Mouse (Mus musculus) mesoderm, embryonic 11.5 days (tissue): Measurements from ENCODE around the gene Cyp3a13.
"Not testable (repeated sequence)": the region's sequence is repeated elsewhere in the genome, so short reads cannot be mapped to it uniquely, and the experiment has no call there.

Experiments
- DNase-seq: peaks from one replicate; pipeline ENCODE4 v3.0.0-alpha.2; 2012; ENCODE audit warnings: low read depth, low spot score

Gene Cyp3a13

GRCm38 (mm10) chr5:137921532-137921931 is at the start of gene Cyp3a13:
Gene Cyp3a13, minus strand, starts transcription at chr5:137921619.
- DNase-seq, result no peak

- DNase-seq, result no peak
Measured at GRCm38 (mm10) chr5:137966492-137966891, 45.1 kb upstream of the Cyp3a13 start.

DNA sequence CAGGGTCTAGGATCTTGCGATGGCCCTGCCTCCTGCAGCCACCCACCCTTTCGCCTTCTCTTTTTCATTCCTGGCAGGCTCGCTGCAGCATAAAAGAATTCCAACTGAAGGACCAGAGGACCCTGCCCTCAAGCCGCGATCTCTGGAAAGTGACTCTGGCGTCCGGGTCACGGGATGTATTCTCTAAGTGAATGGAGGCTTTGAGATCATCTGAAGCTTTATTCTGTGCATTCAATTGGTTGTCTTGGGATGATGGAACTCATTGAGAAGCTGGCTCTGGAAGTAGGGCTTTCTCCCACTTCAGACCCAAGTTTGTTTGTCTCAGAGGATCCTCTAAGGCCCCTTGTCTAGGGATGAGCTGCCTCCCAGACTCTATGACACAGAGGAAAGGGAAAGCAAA is 41.5 kb upstream of the Cyp3a13 start, which contains the start of gene Gjc3:
TSS of gene Gjc3 (minus strand) at position 154 of the 400 bp plus-strand sequence.
- no peak for DNase-seq

DNA sequence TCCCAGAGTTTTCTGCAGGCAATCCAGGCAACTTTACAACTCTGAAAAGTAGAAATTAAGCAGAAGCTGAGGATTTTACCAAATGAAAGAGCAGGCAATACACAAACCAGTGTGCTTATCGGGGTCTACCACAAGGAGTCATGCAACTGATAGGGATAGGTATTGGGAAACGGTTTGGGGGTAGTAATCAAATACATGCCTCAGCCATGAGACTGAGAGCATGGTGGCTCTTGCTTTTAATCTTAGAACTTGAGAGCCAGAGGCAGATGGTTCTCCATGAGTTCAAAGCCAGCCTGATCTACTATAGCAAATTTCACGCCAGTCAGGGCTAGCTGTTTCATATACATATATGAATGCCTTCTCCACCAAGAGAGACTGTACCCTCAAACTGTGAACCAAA is 35.0 kb upstream of the Cyp3a13 start:
- no peak for DNase-seq

- no peak for DNase-seq
Measured at GRCm38 (mm10) chr5:137951218-137951617, 29.8 kb upstream of the Cyp3a13 start.

DNA sequence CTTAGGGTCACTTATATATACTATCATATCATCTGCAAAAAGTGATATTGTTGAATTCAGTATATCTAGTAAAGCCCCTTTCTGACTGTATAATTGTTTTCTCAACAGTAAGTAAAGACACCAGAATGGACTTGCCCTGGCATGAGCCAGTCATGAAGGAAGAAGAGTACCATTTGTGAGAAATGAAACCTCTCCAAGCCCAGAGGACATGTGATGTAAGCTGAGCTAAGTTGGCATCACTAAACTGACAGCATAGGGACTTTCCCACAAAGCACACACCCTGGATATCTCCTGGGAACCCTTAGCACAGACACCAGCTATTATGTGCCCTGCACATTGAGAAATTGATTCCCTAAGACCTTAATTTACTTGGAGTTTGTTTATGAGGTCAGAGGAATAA is 25.9 kb upstream of the Cyp3a13 start:
- DNase-seq, result no peak

DNA sequence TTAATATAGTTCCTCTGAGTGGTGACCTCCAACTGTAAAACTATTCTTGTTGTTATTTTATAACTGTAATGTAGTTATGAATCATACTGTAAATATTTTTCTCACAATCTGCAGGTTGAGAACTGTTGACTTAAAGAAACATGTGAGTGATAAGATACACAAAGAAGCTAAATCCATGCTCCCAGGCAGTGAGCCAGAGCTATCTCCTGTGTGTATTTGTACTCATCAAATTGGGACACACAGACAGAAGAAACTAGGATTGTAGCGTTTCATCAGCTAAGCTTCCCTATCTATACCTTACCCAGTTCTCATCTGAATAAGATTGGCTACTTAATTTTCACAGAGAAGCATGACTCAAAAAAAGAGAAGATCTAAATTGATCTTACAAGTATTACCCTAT is 21.7 kb upstream of the Cyp3a13 start:
- DNase-seq, result no peak

GRCm38 (mm10) chr5:137940948-137941347 is 19.5 kb upstream of the Cyp3a13 start:
- DNase-seq, result no peak

DNA sequence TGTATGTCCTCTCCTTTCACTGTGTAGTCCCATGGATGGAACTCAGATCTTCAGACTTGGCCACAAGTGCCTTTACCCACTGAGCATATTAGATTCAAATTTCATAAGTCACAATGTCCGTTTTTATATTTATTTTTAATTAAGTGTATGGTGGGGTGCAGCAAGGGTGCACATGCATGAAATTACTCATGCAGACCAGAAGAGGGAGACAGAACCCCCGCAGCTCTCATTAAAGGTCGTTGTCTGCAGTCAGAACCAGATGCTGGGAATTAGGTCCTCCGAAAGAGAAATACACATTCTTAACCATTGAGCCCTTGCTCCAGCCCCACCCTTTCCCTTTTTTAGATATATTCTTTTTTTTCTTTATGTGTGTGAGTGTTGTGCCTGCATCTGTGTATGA is 15.8 kb upstream of the Cyp3a13 start:
- DNase-seq, result no peak

DNA sequence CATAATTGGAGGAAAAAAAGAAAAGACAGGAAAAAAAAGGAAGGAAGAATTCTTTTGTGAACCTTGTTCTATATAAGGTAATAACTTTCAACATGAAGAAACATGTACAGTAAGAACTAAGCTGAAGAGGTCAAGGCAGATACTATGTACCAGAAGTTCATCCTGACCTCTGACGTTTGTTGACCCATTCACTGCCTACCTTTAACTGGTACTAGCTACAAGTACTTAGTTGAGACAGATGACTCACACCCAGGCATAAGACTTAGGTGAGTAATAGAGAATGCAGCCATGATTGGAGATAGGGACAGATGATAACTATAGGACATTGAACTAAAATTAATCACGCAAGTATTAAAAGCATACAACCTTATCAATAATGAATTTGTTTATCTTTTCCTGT is 15.1 kb upstream of the Cyp3a13 start:
- DNase-seq, result no peak

DNA sequence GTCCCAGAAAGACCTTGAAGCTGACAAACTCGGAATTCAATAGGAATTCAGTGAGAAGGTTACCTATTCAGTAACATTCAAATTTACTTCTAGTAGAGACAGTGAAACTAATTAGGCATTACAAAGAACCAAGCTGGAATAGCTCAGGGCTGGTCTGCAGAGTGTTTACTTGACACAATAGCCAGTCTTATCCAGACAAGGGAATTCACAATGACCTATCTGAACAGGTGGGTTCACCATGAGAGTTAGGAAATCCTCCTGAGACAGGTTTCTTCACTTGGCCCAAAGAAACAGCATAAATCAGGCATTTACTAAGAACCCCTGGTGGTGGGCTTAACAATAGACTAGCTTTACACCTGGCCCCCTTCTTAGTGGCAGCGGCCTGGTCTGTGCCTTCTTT is 12.5 kb upstream of the Cyp3a13 start:
- DNase-seq, result not testable (repeated sequence)

DNA sequence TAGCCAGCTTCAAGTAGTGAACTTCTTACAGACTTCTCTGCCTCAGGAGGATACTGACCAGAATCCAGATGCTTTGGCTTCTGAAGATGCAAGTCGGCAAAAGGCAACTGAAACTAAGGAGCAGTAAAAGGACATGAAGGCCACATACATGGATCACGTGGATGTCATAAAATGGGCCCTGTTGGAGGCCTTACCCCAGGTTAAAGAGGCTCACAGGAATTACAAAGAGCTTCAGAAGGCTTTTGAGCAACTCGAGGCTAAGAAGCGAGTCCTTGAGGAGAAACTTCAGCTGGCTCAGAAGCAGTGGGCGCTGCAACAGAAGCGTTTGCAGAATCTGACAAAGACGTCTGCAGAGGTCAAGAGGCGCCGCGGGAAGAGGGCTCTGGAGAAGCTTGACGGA is 7.0 kb upstream of the Cyp3a13 start:
- DNase-seq, result no peak

- DNase-seq, result no peak
Measured at GRCm38 (mm10) chr5:137922171-137922570, 752 bp upstream of the Cyp3a13 start.

- DNase-seq, result no peak
Measured at GRCm38 (mm10) chr5:137915550-137915949, 5.9 kb downstream of the Cyp3a13 start.

DNA sequence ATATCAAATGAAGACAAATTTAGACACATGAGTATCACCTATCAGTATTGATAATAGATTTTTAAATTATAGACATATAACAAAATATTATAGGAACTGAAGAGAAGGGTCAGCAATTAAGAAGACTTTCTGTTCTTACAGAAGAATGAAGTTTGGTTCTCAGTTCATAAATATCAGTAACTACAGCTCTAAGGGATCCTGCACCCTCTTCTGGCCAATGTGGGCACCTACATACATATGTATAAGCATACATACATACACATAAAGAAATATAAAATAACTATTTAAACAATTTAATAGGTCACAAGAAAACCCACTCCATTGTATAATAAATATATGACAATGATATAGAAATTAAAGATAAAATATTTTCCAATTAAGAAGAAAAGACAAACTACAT is 6.9 kb downstream of the Cyp3a13 start:
- DNase-seq, result no peak

DNA sequence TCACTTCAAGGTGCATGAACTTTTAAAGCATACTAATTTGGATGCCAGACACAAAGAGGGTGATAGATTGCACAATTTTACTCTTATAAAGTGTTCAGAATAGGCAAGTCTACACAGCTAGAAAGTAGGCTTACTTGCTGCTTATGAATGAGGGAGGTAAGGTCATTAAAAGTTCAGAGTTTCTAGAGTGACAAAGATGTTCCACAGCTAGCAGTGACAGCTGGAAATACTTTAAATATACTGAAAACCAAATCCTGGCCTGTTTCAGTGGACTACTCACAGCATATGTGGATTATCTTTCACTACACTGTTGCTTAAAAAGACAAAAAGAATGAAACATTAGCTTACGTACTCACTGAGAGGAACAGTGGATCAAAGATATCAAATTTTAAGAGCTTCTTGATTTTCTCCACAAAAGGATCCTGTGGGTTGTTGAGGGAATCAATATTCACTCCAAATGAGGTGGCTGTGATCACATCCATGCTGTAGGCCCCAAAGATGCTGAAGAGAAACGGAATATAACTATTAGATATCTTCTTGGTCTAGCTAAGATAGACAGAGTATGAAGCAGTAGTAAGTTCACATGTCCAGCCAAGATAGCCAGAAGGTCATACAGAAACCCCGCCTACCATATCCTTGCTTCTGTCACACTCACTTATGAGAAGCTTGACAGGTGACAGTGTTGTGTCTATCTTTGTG is 11.7 kb downstream of the Cyp3a13 start:
- no peak for DNase-seq

GRCm38 (mm10) chr5:137897812-137898211 is 23.6 kb downstream of the Cyp3a13 start:
- no peak for DNase-seq

- DNase-seq, result no peak
Measured at GRCm38 (mm10) chr5:137892954-137893353, 28.5 kb downstream of the Cyp3a13 start.

- no peak for DNase-seq
Measured at GRCm38 (mm10) chr5:137887666-137888065, 33.8 kb downstream of the Cyp3a13 start.

GRCm38 (mm10) chr5:137885894-137886293 is 35.5 kb downstream of the Cyp3a13 start:
- peak; percentile 60 for DNase-seq

GRCm38 (mm10) chr5:137883345-137883744 is 38.1 kb downstream of the Cyp3a13 start:
- DNase-seq, result no peak

GRCm38 (mm10) chr5:137882922-137883321 is 38.5 kb downstream of the Cyp3a13 start:
- no peak for DNase-seq

DNA sequence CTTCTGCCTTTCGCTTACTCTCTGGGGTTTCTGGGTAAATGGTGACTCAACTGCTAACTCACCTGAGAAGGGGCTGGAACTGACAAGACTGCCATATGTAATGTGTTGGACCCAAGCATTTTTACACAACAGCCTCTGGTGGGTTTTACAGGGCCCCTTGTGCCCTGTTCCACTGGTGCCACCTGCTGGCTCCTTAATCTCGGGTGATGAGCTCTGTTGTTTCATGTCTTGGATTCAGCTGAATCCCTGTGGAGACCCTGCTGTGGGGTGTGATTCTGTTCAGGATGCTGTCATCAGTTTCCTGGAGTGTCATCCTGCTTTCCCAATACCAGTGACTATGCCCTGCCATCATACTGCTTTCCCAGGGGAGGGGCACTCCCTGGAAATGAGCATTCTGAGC is 43.6 kb downstream of the Cyp3a13 start:
- DNase-seq, result no peak

GRCm38 (mm10) chr5:137875054-137875453 is 46.4 kb downstream of the Cyp3a13 start:
- no peak for DNase-seq
